Mouse (Mus musculus): ENCODE results near the gene Ap4b1.

Ap4b1 gene

DNA sequence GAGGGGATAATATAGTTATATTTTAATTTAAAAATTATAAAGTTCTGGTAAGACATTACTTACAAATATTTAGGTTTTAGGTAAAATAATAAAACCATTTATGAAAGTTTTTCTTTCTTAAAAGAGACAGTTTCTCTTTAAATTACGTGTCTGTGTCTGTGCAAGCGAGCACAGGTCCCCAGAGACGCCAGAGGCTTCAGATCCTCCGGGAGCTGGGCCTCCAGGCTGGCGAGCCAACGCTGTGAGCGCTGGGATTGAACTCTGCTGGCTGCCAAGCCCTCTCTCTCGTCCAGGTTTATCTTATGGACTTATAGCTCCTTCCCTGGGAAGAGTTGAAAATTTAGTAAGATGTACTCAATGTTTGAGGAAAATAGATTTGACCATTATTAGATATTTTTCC is 44.5 kb downstream of the Ap4b1 start:
- in situ Hi-C loops (cut with MboI): no loop called here

DNA sequence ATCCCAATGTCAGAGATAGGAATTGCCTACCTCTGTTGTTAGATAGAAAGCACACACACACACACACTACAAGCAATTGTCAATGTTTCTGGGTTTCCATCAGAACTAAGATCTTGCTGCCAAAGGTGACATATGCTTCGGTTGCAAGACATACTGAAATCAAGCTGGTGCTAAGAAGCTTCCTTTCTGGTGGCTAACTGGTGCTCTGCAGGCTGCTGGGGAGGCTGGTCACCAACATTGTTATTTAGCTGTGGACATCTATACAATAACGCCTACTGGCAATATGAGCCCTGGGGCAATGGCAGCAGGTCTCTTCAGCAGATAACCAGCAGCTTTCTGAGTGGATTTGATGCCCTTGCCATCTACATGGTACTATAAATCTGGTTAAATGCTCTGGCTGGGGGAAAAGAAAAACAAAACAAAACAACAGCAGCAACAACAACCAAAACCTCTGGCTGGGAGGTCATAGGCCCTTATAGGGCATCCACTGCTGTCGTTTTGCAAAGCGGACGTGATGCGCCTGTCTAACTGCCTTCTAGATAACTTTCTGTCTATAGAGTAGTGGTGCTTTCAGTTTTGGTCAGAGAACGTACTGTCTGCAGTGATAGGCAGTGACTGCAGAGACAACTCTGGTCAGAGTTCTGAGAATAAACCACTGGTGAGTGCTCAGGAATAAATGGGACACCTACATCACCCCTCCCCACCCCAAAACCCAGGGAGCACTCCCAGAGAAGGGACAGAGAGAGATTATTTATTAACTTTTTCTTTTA is 47.9 kb downstream of the Ap4b1 start:
- in situ Hi-C loops (cut with MboI): no loop called here

DNA sequence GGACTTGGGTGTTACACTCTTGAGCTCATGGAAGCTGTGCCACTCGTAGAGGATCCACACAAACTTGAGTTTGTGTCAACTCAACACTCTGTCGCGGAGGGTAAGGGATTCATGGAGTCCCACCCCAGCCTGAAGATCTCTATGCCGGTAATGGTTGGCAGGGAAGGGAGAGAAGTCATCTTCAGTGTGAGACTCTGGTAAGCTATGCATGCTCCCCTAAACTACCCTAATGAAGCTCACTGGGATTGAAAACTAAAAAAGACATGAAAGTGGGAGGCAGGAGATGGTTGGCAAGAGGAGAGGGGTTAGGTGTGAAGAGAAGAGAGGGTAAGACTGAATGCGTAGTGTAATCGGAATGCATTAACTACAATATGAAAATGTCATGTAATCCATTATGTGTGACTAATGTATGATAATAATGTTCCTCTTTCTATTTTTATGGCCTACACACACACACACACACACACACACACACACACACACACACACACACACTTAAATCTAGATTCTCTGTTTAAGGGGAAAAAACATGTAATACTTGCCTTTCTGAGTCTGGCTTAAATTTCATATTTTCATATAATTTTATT is 48.8 kb downstream of the Ap4b1 start:
- in situ Hi-C loops (cut with MboI): no loop called here

DNA sequence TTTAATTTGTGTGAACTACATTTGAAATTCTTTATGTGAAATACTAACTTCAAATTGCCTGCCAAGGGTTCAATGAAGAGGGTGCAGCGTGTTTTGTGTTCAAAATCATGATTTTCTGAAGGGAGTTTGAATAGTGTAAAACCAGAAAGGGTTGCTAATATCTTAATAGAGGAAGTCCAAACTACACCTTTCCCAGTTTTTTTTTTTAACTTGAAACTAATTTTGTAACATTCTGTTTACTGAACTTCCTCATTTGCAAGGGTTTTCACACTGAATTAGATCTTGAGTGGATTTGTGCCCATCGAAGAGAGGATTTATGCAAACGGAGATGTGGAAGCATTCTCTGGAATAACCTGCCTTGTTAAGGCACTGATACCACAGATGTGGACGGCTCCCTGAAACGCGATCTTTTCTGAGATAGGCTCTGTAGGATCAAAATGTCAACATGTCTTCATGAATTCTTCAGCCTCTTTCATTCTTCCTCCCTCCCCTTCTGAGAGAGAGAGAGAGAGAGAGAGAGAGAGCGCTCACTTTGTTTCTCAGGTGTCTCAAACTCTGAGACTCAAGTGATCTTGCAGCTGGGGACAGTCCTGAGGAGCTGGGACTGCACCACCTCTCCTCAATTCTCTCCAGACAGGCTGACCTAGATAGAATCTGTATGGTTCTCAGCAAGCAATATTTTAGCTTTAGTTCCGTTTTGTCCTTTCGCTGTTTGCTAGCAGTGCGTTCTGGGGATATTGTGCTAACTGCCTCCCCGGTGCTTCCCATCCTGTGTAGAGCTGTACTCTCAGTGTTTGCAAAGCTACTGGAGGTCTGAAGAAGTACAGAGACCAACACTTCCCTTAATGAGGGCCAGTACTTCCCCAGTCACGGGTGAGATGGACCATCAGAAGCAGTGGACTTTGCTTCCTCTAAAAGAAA is 49.8 kb downstream of the Ap4b1 start, which contains the start of gene Ptpn22:
Gene Ptpn22 (plus strand): TSS at position 915 of the 921 bp plus-strand sequence.
- in situ Hi-C loops (cut with MboI): no loop called here

DNA sequence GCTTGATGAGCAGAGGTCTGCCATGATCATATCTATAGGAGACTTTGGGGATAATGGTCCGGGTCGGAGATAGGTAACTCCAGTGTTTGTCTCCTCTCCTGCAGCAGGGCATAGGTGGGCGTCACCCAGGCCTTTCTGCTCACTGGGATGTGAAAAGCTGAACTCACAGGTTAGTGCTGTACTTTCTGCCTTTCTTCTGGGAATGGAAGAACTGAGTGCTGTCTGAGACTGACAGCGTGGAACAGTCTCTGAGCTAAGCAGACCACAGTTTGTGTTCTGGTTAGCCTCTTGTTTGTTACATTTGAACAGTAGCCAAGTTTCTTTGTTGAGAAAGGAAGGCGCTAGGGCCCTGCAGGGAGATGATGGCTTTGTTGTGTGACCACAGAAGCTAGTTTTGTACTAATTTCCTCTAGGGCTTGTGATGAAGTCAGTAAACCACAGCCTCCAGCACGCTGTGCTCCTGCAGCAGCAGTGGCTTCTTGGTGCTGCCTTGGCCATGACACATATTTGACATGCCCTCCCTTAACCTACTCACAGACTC is 50.6 kb downstream of the Ap4b1 start:
- in situ Hi-C loops (cut with MboI): no loop called here

DNA sequence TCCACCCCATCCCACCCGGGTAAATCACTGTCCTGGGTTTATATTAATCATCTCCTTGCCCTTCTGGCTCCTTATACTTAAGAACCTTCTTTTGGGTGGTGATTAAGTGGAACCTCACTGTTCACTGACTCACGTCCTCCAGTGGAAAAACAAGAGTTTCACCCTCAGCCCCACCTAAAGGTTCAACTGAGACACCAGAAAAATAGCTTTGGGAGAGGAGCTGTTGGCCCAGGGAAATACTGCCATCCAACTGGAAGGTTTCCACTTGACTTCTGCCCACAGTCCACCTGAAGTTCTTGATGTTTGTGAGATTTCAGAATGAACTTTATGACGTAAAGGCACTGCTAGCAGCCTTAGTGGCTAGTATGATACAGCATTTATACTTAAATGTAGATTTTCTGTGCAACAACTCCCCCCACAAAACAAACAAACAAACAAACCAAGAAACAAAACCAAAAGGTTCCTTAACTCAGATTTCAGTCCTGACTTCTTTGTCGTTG is 53.5 kb downstream of the Ap4b1 start:
- in situ Hi-C loops (cut with MboI): no loop called here

- in situ Hi-C loops (cut with MboI): no loop called here
Observed at GRCm38 (mm10) chr3:103864200-103864599, 54.9 kb downstream of the Ap4b1 start.

- in situ Hi-C loops (cut with MboI): no loop called here
Observed at GRCm38 (mm10) chr3:103867424-103867971, 58.2 kb downstream of the Ap4b1 start.

- in situ Hi-C loops (cut with MboI): no loop called here
Observed at GRCm38 (mm10) chr3:103868008-103868407, 58.7 kb downstream of the Ap4b1 start.

Data from mature B cell (primary cell).